8 mouse cellular contexts compared by ENCODE assay signal in genomic region chr6:47787941-47788736, GRCm38 (mm10). TPM values are rescaled to one million over a fixed set of nuclear protein-coding genes. Genes with fewer than 3 reads are reported as not detected.
DNase-seq lines count a peak whose midpoint lies in the region.

No protein-coding gene starts in this region.

- peak overlapping the region; percentile 90 for H3K4me3 ChIP-seq in megakaryocyte, embryonic 14.5 days (replicated peaks)

- H3K27me3 ChIP-seq in megakaryocyte, embryonic 14.5 days (replicated peaks): no peaks in the 10 kb centered on the region

- H3K4me1 ChIP-seq in megakaryocyte, embryonic 14.5 days: peaks cover 70% of the 10 kb centered on the region

- peaks cover 5% of the 10 kb centered on the region for H3K36me3 ChIP-seq in megakaryocyte, embryonic 14.5 days (replicated peaks; ENCODE audit: low read length)

- peak; percentile 96 for DNase-seq in adipocyte (ENCODE audit: low spot score)
- DNase-seq in embryo, embryonic 10 days (ENCODE audit: low spot score): peak; percentile 93
- DNase-seq in gastrocnemius, postnatal 10 days: peak; percentile 71
- DNase-seq in induced T-regulatory cell, adult 2 months (ENCODE audit: low read depth): peak; percentile 92
- DNase-seq in left cerebral cortex, adult 9 months (ENCODE audit: low spot score in 2 of 2): peak; percentile 81 to 89
- peak; percentile 82 to 86 for DNase-seq in right cerebral cortex, adult 2 months (ENCODE audit: low spot score in 2 of 2)
- DNase-seq in urinary bladder, postnatal 10 days (ENCODE audit: low spot score): peak; percentile 25

- no peaks in the 10 kb centered on the region for H3K9me3 ChIP-seq in megakaryocyte, embryonic 14.5 days

RNA-seq across cellular contexts. Expression of gene Pdia4, which starts 25.1 kb away (rescaled TPM):
- 10 to 100 TPM; 34.1 to 46.1 TPM for total RNA-seq in gastrocnemius, postnatal 10 days (2021)
- polyA plus RNA-seq in megakaryocyte, embryonic 14.5 days (2012; ENCODE audit: insufficient read depth, low replicate concordance): 2.8 TPM in 1 of 2 replicates, not detected in the other

RNA-seq across cellular contexts. Expression of gene Zfp786, which starts 42.5 kb away (rescaled TPM):
- under 1 TPM; 0.73 to 0.88 TPM for total RNA-seq in gastrocnemius, postnatal 10 days (2021)
- polyA plus RNA-seq in megakaryocyte, embryonic 14.5 days (2012; ENCODE audit: insufficient read depth, low replicate concordance): not detected in 2 replicates

RNA-seq across cellular contexts. Expression of gene Zfp398, which starts 47.3 kb away (rescaled TPM):
- total RNA-seq in gastrocnemius, postnatal 10 days (2021): 1 to 10 TPM; 5.3 to 7.0 TPM
- 0.58 and 1.5 TPM in 2 replicates for polyA plus RNA-seq in megakaryocyte, embryonic 14.5 days (2012; ENCODE audit: insufficient read depth, low replicate concordance)

Comparison
In these comparisons a context has a peak if more than half of its experiments do, and no peak if none do; other contexts are left out.
1. Peak in every context shown above with its lines: DNase-seq and H3K4me3 ChIP-seq.
2. DNase-seq: peak in every context shown above with its lines; median percentile 96 in adipocyte; 93 in embryo, embryonic 10 days; 92 in induced T-regulatory cell, adult 2 months; 85 in left cerebral cortex, adult 9 months; 84 in right cerebral cortex, adult 2 months; 71 in gastrocnemius, postnatal 10 days; 25 in urinary bladder, postnatal 10 days.